Mouse (Mus musculus): ENCODE data around the gene Ctsk.

DNA sequence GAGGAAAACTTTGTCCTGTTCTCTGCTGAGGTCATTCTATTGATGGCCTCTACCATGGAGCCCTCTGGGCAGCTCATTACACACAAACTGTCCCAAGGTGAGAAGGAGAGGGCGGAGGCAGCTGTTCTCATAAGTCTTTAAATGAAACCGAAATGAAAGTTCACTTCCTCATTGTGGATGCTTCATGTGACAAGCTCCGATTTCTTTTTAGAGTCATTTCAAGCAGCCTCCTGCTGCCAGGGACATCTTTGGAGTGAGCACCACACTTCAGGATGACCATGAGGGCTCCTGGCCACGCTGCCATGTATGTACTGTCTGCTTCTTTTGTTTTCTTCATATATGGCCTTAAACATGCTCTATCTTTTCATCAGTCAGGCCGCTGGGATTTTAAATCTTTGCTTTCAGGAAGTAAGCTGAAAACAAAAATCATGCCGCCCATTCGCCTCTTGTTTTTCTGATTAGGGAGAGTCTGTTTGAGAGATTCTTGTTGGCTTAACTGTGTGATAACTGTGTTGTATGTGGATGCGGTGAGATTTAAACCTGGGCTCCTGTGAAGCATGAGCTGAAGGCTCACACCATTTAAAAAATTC is 27.7 kb downstream of the Ctsk start, which contains the start of gene Ctss:
- TF ChIP-seq GATA1 (IDR thresholded peaks at IDR 0.05; ENCODE audit: low read length): no peak
- TF ChIP-seq TAL1 (IDR thresholded peaks at IDR 0.05; ENCODE audit: low read length): no peak
